In the genomic region with DNA sequence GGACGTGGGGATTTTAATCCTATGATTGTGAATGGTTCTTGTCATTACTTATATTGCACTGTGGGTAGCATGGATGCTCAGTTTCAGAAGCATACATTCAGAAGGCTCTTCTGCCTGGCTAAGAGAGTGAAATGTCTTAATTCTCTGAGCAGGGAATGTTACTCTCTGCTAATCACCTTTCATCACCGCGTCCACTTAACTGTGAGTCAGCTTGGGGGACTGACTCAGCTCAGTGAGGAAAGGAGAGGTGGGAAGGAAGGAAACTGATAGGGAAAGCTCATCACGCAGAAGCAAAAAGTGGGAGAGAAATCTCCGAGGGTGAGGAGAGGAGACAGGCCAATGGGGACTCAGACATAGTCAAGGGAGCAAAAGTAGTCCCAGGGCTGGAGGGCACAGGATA, we compare ENCODE assay signal across 18 mouse cellular contexts.
"Had no signal": no experiment of that assay in that cellular context is flagged by ENCODE, and none has a peak within 500 bp of the region (broad histone marks: within the 10 kb centered on the region; RNA-seq: fewer than 3 reads in every experiment).

No protein-coding gene starts in this region.

- DNase-seq: kidney, postnatal 10 days; kidney, postnatal 36 days; left cerebral cortex, postnatal 4 days; liver; lung, adult 18-20 months; lung, postnatal 10 days; lung, postnatal 36 days; thymus, adult 2 months; thymus, postnatal 14 days; thymus, postnatal 4 days had no signal

- H3K36me3 ChIP-seq: limb, embryonic 13.5 days; liver, embryonic 12.5 days; liver, embryonic 15.5 days; lung, embryonic 15.5 days had no signal

- H3K27ac ChIP-seq: limb, embryonic 13.5 days; liver, embryonic 12.5 days; liver, embryonic 15.5 days; lung, embryonic 15.5 days; midbrain, embryonic 10.5 days; midbrain, embryonic 13.5 days had no signal

- H3K4me1 ChIP-seq: limb, embryonic 13.5 days; liver, embryonic 12.5 days; liver, embryonic 15.5 days; lung, embryonic 15.5 days; megakaryocyte, embryonic 14.5 days had no signal

- H3K4me2 ChIP-seq: limb, embryonic 13.5 days; liver, embryonic 12.5 days; liver, embryonic 15.5 days; lung, embryonic 15.5 days; midbrain, embryonic 13.5 days had no signal

- H3K4me3 ChIP-seq: limb, embryonic 13.5 days; liver, embryonic 12.5 days; liver, embryonic 15.5 days; lung, embryonic 15.5 days; megakaryocyte, embryonic 14.5 days; midbrain, embryonic 10.5 days; midbrain, embryonic 13.5 days had no signal

- H3K27me3 ChIP-seq: limb, embryonic 13.5 days; liver, embryonic 12.5 days; liver, embryonic 15.5 days; lung, embryonic 15.5 days; megakaryocyte, embryonic 14.5 days; midbrain, embryonic 13.5 days had no signal

- ATAC-seq: liver, embryonic 12.5 days; midbrain, embryonic 13.5 days; midbrain, embryonic 16.5 days had no signal

- H3K9me3 ChIP-seq: limb, embryonic 13.5 days; liver, embryonic 12.5 days; liver, embryonic 15.5 days; lung, embryonic 15.5 days; megakaryocyte, embryonic 14.5 days; midbrain, embryonic 10.5 days; midbrain, embryonic 13.5 days had no signal
